Mouse (Mus musculus): ENCODE measurements around the gene Rmi2. TPM values are rescaled to one million over a fixed set of nuclear protein-coding genes. Genes with fewer than 3 reads are reported as not detected.

The Rmi2 gene
- polyA plus RNA-seq (2014; fragmentation: Illumina TruSeq; extraction: RNeasy Lipid Tissue Mini Kit (QIAGEN cat#74804); ENCODE audit: low replicate concordance): 0.48 TPM

GRCm38 (mm10) chr16:10834911-10835587 lies at the start of gene Rmi2:
TSS of gene Rmi2 (plus strand) at chr16:10835059.

GRCm38 (mm10) chr16:10785371-10786231 lies 49.3 kb upstream of the Rmi2 start, which contains the start of gene Socs1:
TSS of gene Socs1 (minus strand) at chr16:10785536.

GRCm38 (mm10) chr16:10788271-10788670 lies 46.6 kb upstream of the Rmi2 start, which contains the start of gene Tnp2:
TSS of gene Tnp2 (minus strand) at chr16:10788660.

GRCm38 (mm10) chr16:10790702-10791101 lies 44.2 kb upstream of the Rmi2 start, which contains the start of gene Prm3:
TSS of gene Prm3 (minus strand) at chr16:10790914.

GRCm38 (mm10) chr16:10796034-10796433 lies 38.8 kb upstream of the Rmi2 start, which contains the start of gene Prm2:
TSS of gene Prm2 (minus strand) at chr16:10796134.

GRCm38 (mm10) chr16:10805789-10806527 lies 28.9 kb upstream of the Rmi2 start, which contains the start of gene Prm1:
TSS of gene Prm1 (minus strand) at chr16:10805839.

GRCm38 (mm10) chr16:10812865-10813371 lies 21.9 kb upstream of the Rmi2 start, which contains the start of gene Gm11172:
TSS of gene Gm11172 (plus strand) at chr16:10812915.

Other genes with a start within 250 kb of the Rmi2 start
- gene Socs1, start 49.5 kb upstream of the Rmi2 start, polyA plus RNA-seq (2014; fragmentation: Illumina TruSeq; extraction: RNeasy Lipid Tissue Mini Kit (QIAGEN cat#74804); ENCODE audit: low replicate concordance): not detected
- gene Tnp2, start 46.4 kb upstream of the Rmi2 start, polyA plus RNA-seq (2014; fragmentation: Illumina TruSeq; extraction: RNeasy Lipid Tissue Mini Kit (QIAGEN cat#74804); ENCODE audit: low replicate concordance): not detected
- not detected for gene Prm3, start 44.1 kb upstream of the Rmi2 start, polyA plus RNA-seq (2014; fragmentation: Illumina TruSeq; extraction: RNeasy Lipid Tissue Mini Kit (QIAGEN cat#74804); ENCODE audit: low replicate concordance)
- gene Prm2, start 38.9 kb upstream of the Rmi2 start, polyA plus RNA-seq (2014; fragmentation: Illumina TruSeq; extraction: RNeasy Lipid Tissue Mini Kit (QIAGEN cat#74804); ENCODE audit: low replicate concordance): not detected
- gene Prm1, start 29.2 kb upstream of the Rmi2 start, polyA plus RNA-seq (2014; fragmentation: Illumina TruSeq; extraction: RNeasy Lipid Tissue Mini Kit (QIAGEN cat#74804); ENCODE audit: low replicate concordance): not detected
- gene Gm11172, start 22.1 kb upstream of the Rmi2 start, polyA plus RNA-seq (2014; fragmentation: Illumina TruSeq; extraction: RNeasy Lipid Tissue Mini Kit (QIAGEN cat#74804); ENCODE audit: low replicate concordance): not detected
- gene Snn, start 225.9 kb downstream of the Rmi2 start, polyA plus RNA-seq (2014; fragmentation: Illumina TruSeq; extraction: RNeasy Lipid Tissue Mini Kit (QIAGEN cat#74804); ENCODE audit: low replicate concordance): 3.4 TPM
- 66.4 TPM for gene Litaf, start 231.1 kb downstream of the Rmi2 start, polyA plus RNA-seq (2014; fragmentation: Illumina TruSeq; extraction: RNeasy Lipid Tissue Mini Kit (QIAGEN cat#74804); ENCODE audit: low replicate concordance)